Mouse (Mus musculus) limb, embryonic 11.5 days (tissue): ENCODE measurements around the gene Gse1. TPM values are rescaled to one million over a fixed set of nuclear protein-coding genes. Genes with fewer than 3 reads are reported as not detected.
A peak's percentile ranks its signal among the peaks of the same experiment; 100 is the strongest.

ENCODE experiments used
- ATAC-seq: fragments of 200-750 bp; cut with Nextera tagmentation; 2 replicates; pipeline ENCODE4 v1.8.0; 2017; ENCODE audit warnings: low read depth; ENCODE audit not compliant: insufficient number of reproducible peaks, low FRiP score, low TSS enrichment
- DNase-seq: peaks from one replicate; pipeline ENCODE4 v3.0.0-alpha.2; 2015; ENCODE audit warnings: low spot score
- H3K27ac ChIP-seq: fragments of 300-500 bp; sonication (generic); replicated peaks from 2 replicates; pipeline ENCODE4 v1.5.1; 2014; ENCODE audit warnings: low read depth, mild to moderate bottlenecking, low read length
- H3K27me3 ChIP-seq: fragments of 300-500 bp; sonication (generic); 2 replicates; pipeline ENCODE4 v1.6.1; 2014; ENCODE audit warnings: mild to moderate bottlenecking, low read length, mixed read lengths; ENCODE audit not compliant: control insufficient read depth, insufficient read depth
- H3K36me3 ChIP-seq: fragments of 300-500 bp; sonication (generic); 2 replicates; pipeline ENCODE4 v1.6.1; 2014; ENCODE audit warnings: mild to moderate bottlenecking, low read length, moderate library complexity, mixed read lengths; ENCODE audit not compliant: control insufficient read depth, insufficient read depth
- H3K4me1 ChIP-seq: fragments of 300-500 bp; sonication (generic); 2 replicates; pipeline ENCODE4 v1.6.1; 2014; ENCODE audit warnings: low read length, mixed read lengths; ENCODE audit not compliant: control insufficient read depth, insufficient read depth
- H3K4me2 ChIP-seq: fragments of 300-500 bp; sonication (generic); 2 replicates; pipeline ENCODE4 v1.6.1; 2014; ENCODE audit warnings: low read depth, mild to moderate bottlenecking, moderate library complexity; ENCODE audit not compliant: severe bottlenecking
- H3K4me3 ChIP-seq: fragments of 300-500 bp; sonication (generic); 2 replicates; pipeline ENCODE4 v1.5.1; 2014; ENCODE audit warnings: low read depth, low read length
- H3K9ac ChIP-seq: fragments of 300-500 bp; sonication (generic); 2 replicates; pipeline ENCODE4 v1.6.1; 2014; ENCODE audit warnings: mild to moderate bottlenecking, low read length
- H3K9me3 ChIP-seq: fragments of 300-500 bp; sonication (generic); 2 replicates; pipeline ENCODE4 v1.6.1; 2016; ENCODE audit warnings: low read length; ENCODE audit not compliant: control insufficient read depth
- WGBS: fragments of 180-500 bp; shearing (Covaris S2); extraction: QIAGEN DNeasy Blood & Tissue Kit; methylation state at CpG from one replicate; pipeline ENCODE4 v1.1.7; 2014; 5-methylcytosine and 5-hydroxymethylcytosine counted together
- polyA plus RNA-seq: library from polyadenylated mRNA; unstranded; fragments of >200 nt; fragmentation: Nextera tagmentation; extraction: Ambion mirVana; gene quantifications from 2 replicates; pipeline ENCODE4 v1.2.1, GENCODE M21; 2014

The Gse1 gene
- polyA plus RNA-seq, 1 experiment from 2014 or later = 6.6 TPM

GRCm38 (mm10) chr8:120341124-120341523 lies 112.9 kb downstream of the Gse1 start:
- ATAC-seq = no peak
- Histone ChIP-seq H3K27me3 (no peaks in the 10 kb centered on the region), H3K4me2 (no peak overlapping the region), H3K4me3 (no peak overlapping the region), H3K9me3 (no peaks in the 10 kb centered on the region), H3K9ac (no peak overlapping the region), H3K4me1 (peaks cover 42% of the 10 kb centered on the region), H3K27ac (no peak overlapping the region), H3K36me3 (no peaks in the 10 kb centered on the region)
- DNase-seq = no peak
- 90% methylated on average over 10 of the region's 10 CpGs for WGBS

DNA sequence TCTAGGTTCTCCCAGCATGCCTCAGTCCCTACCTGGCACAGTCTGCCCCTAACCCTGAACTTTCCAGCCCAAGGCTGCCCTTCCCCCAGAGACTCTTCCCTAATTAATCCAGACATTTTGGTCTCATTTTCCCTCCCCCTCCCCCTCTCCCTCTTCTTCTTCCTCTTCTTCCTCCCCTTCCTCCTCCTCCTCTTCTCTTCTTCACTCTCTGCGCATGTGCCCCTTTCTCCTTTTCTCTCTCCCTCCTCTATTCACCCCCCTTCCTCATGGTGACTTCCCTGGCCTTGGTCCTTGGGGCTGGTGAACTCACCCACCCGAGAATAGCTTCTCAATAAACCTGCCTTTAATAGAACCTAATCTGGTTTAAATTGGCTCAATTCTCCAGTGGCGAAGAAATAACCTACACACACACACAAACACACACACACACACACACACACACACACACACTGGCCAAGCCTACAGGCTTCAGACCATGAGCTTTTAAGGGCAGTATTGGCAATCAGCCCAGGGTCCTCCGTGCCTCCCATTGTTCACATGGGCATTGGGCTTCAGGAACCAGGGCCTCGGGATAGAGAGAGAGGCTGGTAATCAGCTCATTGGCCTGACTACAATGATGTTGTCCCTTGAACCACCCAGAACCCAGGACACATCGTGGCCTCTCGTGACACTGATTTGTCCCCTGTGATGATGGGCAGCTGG lies 114.7 kb downstream of the Gse1 start:
- WGBS = 73% methylated on average over 7 of the region's 7 CpGs
- Histone ChIP-seq H3K27me3 (no peaks in the 10 kb centered on the region), H3K9me3 (no peaks in the 10 kb centered on the region), H3K9ac (no peak overlapping the region), H3K4me3 (no peak overlapping the region), H3K27ac (no peak overlapping the region), H3K36me3 (no peaks in the 10 kb centered on the region), H3K4me1 (peaks cover 49% of the 10 kb centered on the region), H3K4me2 (no peak overlapping the region)
- ATAC-seq = no peak
- DNase-seq = no peak

DNA sequence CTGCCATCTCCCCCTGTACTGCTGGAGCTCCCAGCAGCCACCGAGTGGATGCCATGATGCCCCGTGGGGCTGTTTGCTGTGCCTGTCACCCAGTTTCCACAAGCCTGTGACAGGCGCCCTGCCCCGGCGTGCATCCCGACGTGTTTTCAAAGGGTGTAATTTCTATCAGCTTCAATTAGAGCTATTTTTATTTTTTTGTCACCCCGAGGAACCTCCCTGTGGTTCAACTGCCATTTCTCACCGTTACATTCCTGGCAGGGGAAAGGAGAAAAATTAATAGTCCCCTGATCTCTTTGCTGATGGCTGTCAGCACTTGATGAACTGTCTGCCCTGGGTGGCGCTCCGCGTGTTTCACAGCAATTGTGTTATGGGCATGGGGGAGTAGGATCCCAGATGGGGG lies 115.3 kb downstream of the Gse1 start:
- H3K9me3 ChIP-seq = no peaks in the 10 kb centered on the region
- H3K9ac ChIP-seq = no peak overlapping the region
- no peak for ATAC-seq
- DNase-seq = no peak
- no peaks in the 10 kb centered on the region for H3K36me3 ChIP-seq
- H3K4me3 ChIP-seq = no peak overlapping the region
- no peak overlapping the region for H3K4me2 ChIP-seq
- H3K4me1 ChIP-seq = peaks cover 53% of the 10 kb centered on the region
- H3K27me3 ChIP-seq = no peaks in the 10 kb centered on the region
- WGBS = 84% methylated on average over 12 of the region's 12 CpGs
- H3K27ac ChIP-seq = no peak overlapping the region

GRCm38 (mm10) chr8:120344166-120344565 lies 115.9 kb downstream of the Gse1 start:
- Histone ChIP-seq H3K27me3 (no peaks in the 10 kb centered on the region), H3K4me3 (no peak overlapping the region), H3K36me3 (no peaks in the 10 kb centered on the region), H3K4me2 (no peak overlapping the region), H3K4me1 (peaks cover 58% of the 10 kb centered on the region), H3K27ac (no peak overlapping the region), H3K9ac (no peak overlapping the region), H3K9me3 (no peaks in the 10 kb centered on the region)
- DNase-seq = no peak
- ATAC-seq = no peak
- 45% methylated on average over 4 of the region's 4 CpGs for WGBS

DNA sequence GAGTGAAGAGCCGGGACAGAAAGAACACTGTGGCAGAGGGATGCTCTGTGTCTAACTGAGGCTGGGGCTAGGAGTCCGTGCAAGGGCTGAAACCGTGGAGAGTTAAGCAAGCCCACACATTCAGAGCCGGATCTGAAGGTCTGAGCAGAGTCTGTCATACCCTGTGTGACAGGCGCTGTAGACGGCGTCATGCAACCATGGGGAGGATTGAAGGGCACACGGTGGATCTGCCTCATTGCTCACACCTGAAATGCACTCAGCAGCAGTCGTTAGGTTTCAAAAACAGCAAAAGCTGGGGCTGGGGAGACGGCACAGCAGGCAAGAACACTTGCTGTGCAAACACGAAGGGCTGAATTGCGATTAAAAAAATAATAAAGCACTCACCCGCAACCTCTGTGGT lies 116.3 kb downstream of the Gse1 start:
- Histone ChIP-seq H3K9me3 (no peaks in the 10 kb centered on the region), H3K27me3 (no peaks in the 10 kb centered on the region), H3K4me1 (peaks cover 57% of the 10 kb centered on the region), H3K36me3 (no peaks in the 10 kb centered on the region), H3K27ac (no peak overlapping the region), H3K9ac (no peak overlapping the region), H3K4me3 (no peak overlapping the region), H3K4me2 (no peak overlapping the region)
- DNase-seq (no peak), ATAC-seq (no peak)
- WGBS = 55% methylated on average over 13 of the region's 13 CpGs

- Histone ChIP-seq H3K9ac (peak overlapping the region; percentile 13; the same call in 1 of the 2 replicates), H3K4me3 (no peak overlapping the region), H3K4me2 (0 out of 2 replicates have a peak overlapping the region, but pooled peaks have one; percentile 1), H3K4me1 (peaks cover 64% of the 10 kb centered on the region), H3K9me3 (no peaks in the 10 kb centered on the region), H3K27me3 (no peaks in the 10 kb centered on the region), H3K36me3 (no peaks in the 10 kb centered on the region), H3K27ac (0 out of 2 replicates have a peak overlapping the region, but pooled peaks have one; percentile 4)
- ATAC-seq (no peak), DNase-seq (no peak)
- 41% methylated on average over 20 of the region's 21 CpGs for WGBS
These were observed 119.6 kb downstream of the Gse1 start for GRCm38 (mm10) chr8:120347734-120348341.

- no peak overlapping the region for H3K9ac ChIP-seq
- H3K4me2 ChIP-seq = no peak overlapping the region
- H3K27me3 ChIP-seq = no peaks in the 10 kb centered on the region
- H3K27ac ChIP-seq = no peak overlapping the region
- no peak for ATAC-seq
- H3K9me3 ChIP-seq = no peaks in the 10 kb centered on the region
- WGBS = 59% methylated on average over 11 of the region's 11 CpGs
- no peak overlapping the region for H3K4me3 ChIP-seq
- H3K36me3 ChIP-seq = no peaks in the 10 kb centered on the region
- DNase-seq = no peak
- peaks cover 68% of the 10 kb centered on the region for H3K4me1 ChIP-seq
These were observed 120.7 kb downstream of the Gse1 start for GRCm38 (mm10) chr8:120348922-120349321.

- WGBS = 47% methylated on average over 7 of the region's 7 CpGs
- Histone ChIP-seq H3K27me3 (no peaks in the 10 kb centered on the region), H3K4me1 (peaks cover 53% of the 10 kb centered on the region), H3K27ac (no peak overlapping the region), H3K4me3 (no peak overlapping the region), H3K9me3 (no peaks in the 10 kb centered on the region), H3K36me3 (no peaks in the 10 kb centered on the region), H3K4me2 (no peak overlapping the region), H3K9ac (no peak overlapping the region)
- DNase-seq = no peak
- no peak for ATAC-seq
These were observed 123.2 kb downstream of the Gse1 start for GRCm38 (mm10) chr8:120351332-120352071.
